Mouse (Mus musculus) CD4-positive, CD25-positive, alpha-beta regulatory T cell, adult 4 months (primary cell): ENCODE measurements around the gene Zic2. TPM values are rescaled to one million over a fixed set of nuclear protein-coding genes. Genes with fewer than 3 reads are reported as not detected.

ENCODE experiments used
- ATAC-seq: one replicate; pipeline ENCODE4 v1.8.0; 2017
- polyA plus RNA-seq, 2 experiments: library from polyadenylated mRNA; unstranded; fragments of 100-300 nt; shearing (Covaris generic); gene quantifications; one replicate each; pipeline ENCODE4 v1.2.1; 2017

The Zic2 gene
- polyA plus RNA-seq, 2 experiments from 2014 or later: not detected

GRCm38 (mm10) chr14:122461966-122462365, 13.3 kb upstream of the Zic2 start:
- ATAC-seq: no peak

GRCm38 (mm10) chr14:122462689-122463079, 12.6 kb upstream of the Zic2 start:
- no peak for ATAC-seq

GRCm38 (mm10) chr14:122463080-122463691, 12.0 kb upstream of the Zic2 start:
- ATAC-seq: no peak

GRCm38 (mm10) chr14:122463734-122464341, 11.4 kb upstream of the Zic2 start:
- peak; percentile 72 for ATAC-seq

- ATAC-seq: no peak
Measured at GRCm38 (mm10) chr14:122464351-122464762, 10.9 kb upstream of the Zic2 start.

- no peak for ATAC-seq
Measured at GRCm38 (mm10) chr14:122464763-122465741, 10.2 kb upstream of the Zic2 start, which contains the start of gene Zic5. Gene Zic5, minus strand, starts transcription at chr14:122465677.

GRCm38 (mm10) chr14:122465931-122466490, 9.2 kb upstream of the Zic2 start:
- no peak for ATAC-seq

GRCm38 (mm10) chr14:122466756-122467362, 8.4 kb upstream of the Zic2 start:
- ATAC-seq: no peak

- no peak for ATAC-seq
Measured at GRCm38 (mm10) chr14:122467926-122468841, 7.1 kb upstream of the Zic2 start.

- ATAC-seq: no peak
Measured at GRCm38 (mm10) chr14:122468971-122469755, 6.1 kb upstream of the Zic2 start.

- no peak for ATAC-seq
Measured at GRCm38 (mm10) chr14:122471449-122472085, 3.7 kb upstream of the Zic2 start.

- no peak for ATAC-seq
Measured at GRCm38 (mm10) chr14:122472161-122472560, 3.1 kb upstream of the Zic2 start.

GRCm38 (mm10) chr14:122472647-122473046, 2.6 kb upstream of the Zic2 start:
- no peak for ATAC-seq

- ATAC-seq: no peak
Measured at GRCm38 (mm10) chr14:122473211-122473751, 2.0 kb upstream of the Zic2 start.

- no peak for ATAC-seq
Measured at GRCm38 (mm10) chr14:122474041-122474890, 969 bp upstream of the Zic2 start.

GRCm38 (mm10) chr14:122475557-122476040, 364 bp downstream of the Zic2 start:
- no peak for ATAC-seq

GRCm38 (mm10) chr14:122476041-122476821, 996 bp downstream of the Zic2 start:
- no peak for ATAC-seq

- no peak for ATAC-seq
Measured at GRCm38 (mm10) chr14:122476822-122477215, 1.6 kb downstream of the Zic2 start.
